Mouse (Mus musculus): Measurements from ENCODE around the gene Arhgap21. TPM values are rescaled to one million over a fixed set of nuclear protein-coding genes. Genes with fewer than 3 reads are reported as not detected.
A peak's percentile ranks its signal among the peaks of the same experiment; 100 is the strongest.

Arhgap21 gene
- polyA plus RNA-seq, 1 experiment from 2014 or later = 69.4 TPM

DNA sequence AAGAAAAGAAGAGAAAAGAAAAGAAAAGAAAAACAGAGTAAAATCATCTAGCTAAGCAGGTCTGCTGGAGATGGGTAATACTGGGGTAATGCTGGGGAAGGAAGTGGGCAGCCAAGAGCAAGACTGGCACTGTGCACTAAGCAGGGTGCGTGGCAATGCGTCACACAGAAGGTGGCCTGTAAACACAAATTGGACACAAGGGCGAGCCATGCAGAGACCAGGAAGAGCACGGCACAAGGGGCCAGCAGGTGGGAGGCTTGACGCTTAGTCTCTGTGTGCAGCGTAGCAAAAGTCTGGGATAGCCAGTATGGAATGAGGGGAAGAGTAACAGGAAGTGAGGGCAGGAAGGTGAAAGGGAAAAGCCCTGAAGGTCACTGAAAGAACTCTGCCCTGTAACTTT lies 6.9 kb downstream of the Arhgap21 start:
- 39% methylated on average over 6 of the region's 6 CpGs for WGBS
- Histone ChIP-seq H3K4me2 (replicated peaks; ENCODE audit: low read depth, low read length) (no peak overlapping the region; the same call in 1 of the 2 replicates), H3K36me3 (ENCODE audit: control insufficient read depth, insufficient read depth, low read length) (no peaks in the 10 kb centered on the region), H3K4me1 (replicated peaks; ENCODE audit: control insufficient read depth, insufficient read depth, low read length) (peaks cover 9% of the 10 kb centered on the region), H3K4me3 (ENCODE audit: low read depth, low read length) (no peak overlapping the region), H3K9ac (ENCODE audit: low read depth, low read length) (no peak overlapping the region), H3K27ac (ENCODE audit: low read depth, low read length) (no peak overlapping the region), H3K9me3 (ENCODE audit: control insufficient read depth, low read length) (no peaks in the 10 kb centered on the region), H3K27me3 (ENCODE audit: control insufficient read depth, insufficient read depth, low read length) (no peaks in the 10 kb centered on the region)
- ATAC-seq (ENCODE audit: low FRiP score) (no peak), DNase-seq (ENCODE audit: low spot score) (no peak)

DNA sequence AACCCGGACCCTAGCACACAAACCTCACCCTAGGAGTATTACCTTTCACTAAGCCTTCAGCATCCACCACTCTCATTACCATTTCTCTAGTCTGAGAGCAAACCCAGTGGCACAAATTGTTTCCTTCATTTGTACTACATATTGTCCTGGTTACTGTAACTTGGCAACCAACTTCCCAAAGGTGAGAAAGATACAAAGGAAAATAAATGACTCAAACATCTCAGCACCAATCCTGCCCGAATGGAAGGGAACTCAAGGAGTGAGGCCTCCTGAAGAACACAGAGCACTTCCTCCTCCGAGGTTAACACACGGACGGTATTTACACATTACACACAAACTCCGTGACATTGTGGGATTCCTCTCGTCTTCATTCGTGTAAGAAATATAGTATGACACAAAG lies 7.4 kb downstream of the Arhgap21 start:
- Histone ChIP-seq H3K36me3 (ENCODE audit: control insufficient read depth, insufficient read depth, low read length) (no peaks in the 10 kb centered on the region), H3K4me2 (replicated peaks; ENCODE audit: low read depth, low read length) (no peak overlapping the region), H3K9ac (ENCODE audit: low read depth, low read length) (no peak overlapping the region), H3K27ac (ENCODE audit: low read depth, low read length) (no peak overlapping the region), H3K4me3 (ENCODE audit: low read depth, low read length) (no peak overlapping the region), H3K4me1 (replicated peaks; ENCODE audit: control insufficient read depth, insufficient read depth, low read length) (peaks cover 9% of the 10 kb centered on the region), H3K27me3 (ENCODE audit: control insufficient read depth, insufficient read depth, low read length) (no peaks in the 10 kb centered on the region), H3K9me3 (ENCODE audit: control insufficient read depth, low read length) (no peaks in the 10 kb centered on the region)
- WGBS = 66% methylated on average over 8 of the region's 8 CpGs
- ATAC-seq (ENCODE audit: low FRiP score) (no peak), DNase-seq (ENCODE audit: low spot score) (no peak)

DNA sequence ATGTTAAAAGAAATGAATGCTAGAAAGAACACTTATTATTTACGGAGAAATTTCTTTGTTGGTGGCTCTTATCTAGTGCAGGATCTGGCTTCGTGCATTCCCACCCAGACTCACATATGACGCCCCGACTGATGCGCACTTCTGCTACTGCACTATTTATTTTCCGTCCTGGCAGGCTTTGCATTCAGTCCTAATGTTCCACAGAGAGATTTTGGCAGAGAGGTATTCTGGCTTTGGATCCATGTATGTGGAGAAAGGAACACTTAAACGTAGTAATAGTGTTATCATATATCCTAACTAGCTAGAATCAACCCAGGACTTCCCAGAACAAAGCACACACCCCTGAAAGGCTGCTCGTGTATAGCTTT lies 8.0 kb downstream of the Arhgap21 start:
- no peak for ATAC-seq (ENCODE audit: low FRiP score)
- WGBS = 86% methylated on average over 8 of the region's 8 CpGs
- Histone ChIP-seq H3K9ac (ENCODE audit: low read depth, low read length) (no peak overlapping the region), H3K27me3 (ENCODE audit: control insufficient read depth, insufficient read depth, low read length) (no peaks in the 10 kb centered on the region), H3K27ac (ENCODE audit: low read depth, low read length) (no peak overlapping the region), H3K4me3 (ENCODE audit: low read depth, low read length) (no peak overlapping the region), H3K36me3 (ENCODE audit: control insufficient read depth, insufficient read depth, low read length) (no peaks in the 10 kb centered on the region), H3K4me2 (replicated peaks; ENCODE audit: low read depth, low read length) (no peak overlapping the region), H3K9me3 (ENCODE audit: control insufficient read depth, low read length) (no peaks in the 10 kb centered on the region), H3K4me1 (replicated peaks; ENCODE audit: control insufficient read depth, insufficient read depth, low read length) (peaks cover 9% of the 10 kb centered on the region)
- DNase-seq (ENCODE audit: low spot score) = no peak

DNA sequence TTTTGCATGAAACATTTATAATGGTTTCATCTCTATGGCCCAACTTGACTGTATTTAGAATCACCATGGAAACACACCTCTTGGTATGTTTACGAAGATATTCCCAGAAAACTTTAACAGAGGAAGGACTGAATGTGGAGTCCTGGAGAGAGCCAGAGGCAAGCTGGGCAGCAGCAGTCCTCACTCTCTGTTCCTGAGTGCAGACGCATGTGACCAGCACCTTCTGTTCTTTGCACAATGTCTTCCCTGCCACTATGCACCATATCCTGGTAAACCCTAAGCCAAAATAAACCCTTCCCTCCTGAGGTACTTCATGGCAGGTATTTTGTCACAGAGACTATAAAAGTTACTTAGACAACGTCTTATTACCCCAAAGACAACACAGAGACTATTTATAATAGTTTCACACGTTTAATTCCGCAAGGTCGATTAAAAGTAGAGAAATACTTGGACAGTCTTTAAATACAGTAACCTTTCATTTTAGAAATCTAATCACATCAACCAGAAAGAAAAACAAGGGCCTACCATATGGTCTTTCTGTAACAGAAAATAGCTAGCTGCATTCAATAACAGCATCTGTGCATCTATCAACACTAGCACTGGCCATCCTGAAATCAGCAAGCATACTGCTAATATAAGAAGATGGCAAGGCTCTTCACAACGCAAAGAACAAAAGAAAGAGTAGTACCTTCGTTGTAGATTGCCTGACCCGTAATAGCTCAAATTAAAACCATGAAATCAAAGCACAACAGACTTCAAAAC lies 8.6 kb downstream of the Arhgap21 start:
- ATAC-seq (ENCODE audit: low FRiP score) = no peak
- Histone ChIP-seq H3K27me3 (ENCODE audit: control insufficient read depth, insufficient read depth, low read length) (no peaks in the 10 kb centered on the region), H3K4me1 (replicated peaks; ENCODE audit: control insufficient read depth, insufficient read depth, low read length) (peaks cover 9% of the 10 kb centered on the region), H3K4me2 (replicated peaks; ENCODE audit: low read depth, low read length) (no peak overlapping the region), H3K36me3 (ENCODE audit: control insufficient read depth, insufficient read depth, low read length) (no peaks in the 10 kb centered on the region), H3K9me3 (ENCODE audit: control insufficient read depth, low read length) (no peaks in the 10 kb centered on the region), H3K4me3 (ENCODE audit: low read depth, low read length) (no peak overlapping the region), H3K9ac (ENCODE audit: low read depth, low read length) (0 out of 2 replicates have a peak overlapping the region, but pooled peaks have one; percentile 23), H3K27ac (ENCODE audit: low read depth, low read length) (no peak overlapping the region)
- no peak for DNase-seq (ENCODE audit: low spot score)
- WGBS = 79% methylated on average over 9 of the region's 9 CpGs

DNA sequence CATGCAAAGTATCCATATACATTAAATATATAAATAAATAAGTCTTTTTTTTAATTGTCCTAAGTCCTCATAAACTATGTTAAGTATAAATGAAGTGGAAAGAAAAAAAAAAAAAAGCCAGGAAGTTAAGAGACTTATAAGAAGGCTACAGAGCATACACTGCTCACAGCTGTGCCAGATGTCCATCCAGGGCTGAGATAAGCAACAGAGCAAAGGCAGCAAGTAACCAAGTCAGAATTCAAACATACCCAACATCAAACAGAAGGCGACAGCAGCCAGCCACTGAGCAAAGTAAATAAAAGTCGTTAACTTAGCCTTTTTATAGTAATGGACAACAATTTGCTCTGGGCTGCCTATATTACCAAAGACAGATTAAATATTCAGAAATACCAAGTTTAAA lies 9.6 kb downstream of the Arhgap21 start:
- WGBS = 78% methylated on average over 2 of the region's 2 CpGs

DNA sequence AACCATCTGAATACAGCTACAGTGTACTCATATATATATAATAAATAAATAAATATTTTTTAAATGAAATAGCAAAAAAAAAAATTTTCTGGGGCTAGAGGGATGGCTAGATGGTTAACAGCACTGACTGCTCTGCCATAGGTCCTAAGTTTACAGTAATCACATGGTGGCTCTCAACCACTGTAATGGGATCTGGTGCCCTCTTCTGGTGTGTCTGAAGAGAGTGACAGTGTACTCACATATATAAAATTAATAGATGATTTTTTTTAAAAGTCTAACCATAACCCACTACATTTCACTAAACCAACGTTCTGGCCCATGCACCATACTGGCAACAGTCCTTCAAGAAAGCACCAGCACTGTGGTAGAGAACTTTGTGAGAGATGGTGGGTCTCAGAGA lies 10.7 kb downstream of the Arhgap21 start:
- WGBS = 96% methylated on average over 1 of the region's 1 CpGs
- Histone ChIP-seq H3K9me3 (ENCODE audit: control insufficient read depth, low read length) (no peaks in the 10 kb centered on the region), H3K9ac (ENCODE audit: low read depth, low read length) (no peak overlapping the region), H3K36me3 (ENCODE audit: control insufficient read depth, insufficient read depth, low read length) (no peaks in the 10 kb centered on the region), H3K27me3 (ENCODE audit: control insufficient read depth, insufficient read depth, low read length) (no peaks in the 10 kb centered on the region), H3K4me2 (replicated peaks; ENCODE audit: low read depth, low read length) (no peak overlapping the region), H3K27ac (ENCODE audit: low read depth, low read length) (no peak overlapping the region), H3K4me3 (ENCODE audit: low read depth, low read length) (no peak overlapping the region), H3K4me1 (replicated peaks; ENCODE audit: control insufficient read depth, insufficient read depth, low read length) (peaks cover 9% of the 10 kb centered on the region)
- DNase-seq (ENCODE audit: low spot score) (no peak), ATAC-seq (ENCODE audit: low FRiP score) (no peak)

More for the DNA sequence above, 9.6 kb downstream of the Arhgap21 start:
- Histone ChIP-seq H3K27me3 (ENCODE audit: control insufficient read depth, insufficient read depth, low read length) (no peaks in the 10 kb centered on the region), H3K4me3 (ENCODE audit: low read depth, low read length) (no peak overlapping the region), H3K36me3 (ENCODE audit: control insufficient read depth, insufficient read depth, low read length) (no peaks in the 10 kb centered on the region), H3K27ac (ENCODE audit: low read depth, low read length) (no peak overlapping the region), H3K4me1 (replicated peaks; ENCODE audit: control insufficient read depth, insufficient read depth, low read length) (peaks cover 9% of the 10 kb centered on the region), H3K9me3 (ENCODE audit: control insufficient read depth, low read length) (no peaks in the 10 kb centered on the region), H3K9ac (ENCODE audit: low read depth, low read length) (no peak overlapping the region), H3K4me2 (replicated peaks; ENCODE audit: low read depth, low read length) (no peak overlapping the region)
- ATAC-seq (ENCODE audit: low FRiP score) = no peak
- DNase-seq (ENCODE audit: low spot score) = no peak

DNA sequence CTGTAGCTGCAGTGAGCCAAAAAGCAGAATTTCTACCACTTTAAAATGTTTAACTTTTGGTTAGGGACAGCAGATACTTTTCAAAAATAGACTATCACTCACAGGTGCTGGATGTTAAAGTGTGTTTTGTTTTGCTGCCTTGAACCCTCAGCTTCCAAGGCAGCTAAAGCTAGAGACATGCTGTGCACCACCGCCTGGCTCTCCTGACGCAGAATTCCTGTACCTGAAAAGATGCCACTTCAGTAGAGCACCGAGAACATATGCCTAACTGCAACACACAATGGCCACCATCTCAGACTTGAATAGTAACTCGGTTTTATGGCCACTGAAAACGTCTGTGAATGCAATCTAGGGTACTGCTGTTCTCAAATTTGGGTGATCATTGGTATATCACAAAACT lies 12.0 kb downstream of the Arhgap21 start:
- Histone ChIP-seq H3K9me3 (ENCODE audit: control insufficient read depth, low read length) (no peaks in the 10 kb centered on the region), H3K4me3 (ENCODE audit: low read depth, low read length) (no peak overlapping the region)
- 85% methylated on average over 5 of the region's 5 CpGs for WGBS

DNA sequence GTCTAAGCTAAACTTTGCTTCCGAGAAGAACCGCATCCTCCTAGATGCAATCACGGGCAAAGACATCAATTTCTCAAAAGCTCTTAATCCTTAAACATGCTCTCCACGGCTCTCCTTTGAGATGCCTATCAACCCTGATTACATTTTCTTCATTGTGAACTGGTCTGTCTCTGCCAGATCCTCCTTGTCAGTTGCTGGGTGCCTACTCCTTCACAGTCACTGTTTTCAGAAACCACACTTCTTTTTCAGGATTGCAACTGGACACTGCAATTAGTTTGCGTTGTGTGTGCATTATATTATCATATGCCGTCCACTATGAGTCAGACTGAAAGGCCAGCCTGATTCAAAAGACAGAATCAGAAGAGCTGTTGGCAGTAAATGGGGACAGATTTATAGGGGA lies 12.7 kb downstream of the Arhgap21 start:
- Histone ChIP-seq H3K4me3 (ENCODE audit: low read depth, low read length) (no peak overlapping the region), H3K4me2 (replicated peaks; ENCODE audit: low read depth, low read length) (no peak overlapping the region), H3K9me3 (ENCODE audit: control insufficient read depth, low read length) (no peaks in the 10 kb centered on the region), H3K27ac (ENCODE audit: low read depth, low read length) (no peak overlapping the region), H3K9ac (ENCODE audit: low read depth, low read length) (no peak overlapping the region), H3K27me3 (ENCODE audit: control insufficient read depth, insufficient read depth, low read length) (no peaks in the 10 kb centered on the region), H3K4me1 (replicated peaks; ENCODE audit: control insufficient read depth, insufficient read depth, low read length) (no peaks in the 10 kb centered on the region), H3K36me3 (ENCODE audit: control insufficient read depth, insufficient read depth, low read length) (no peaks in the 10 kb centered on the region)
- 70% methylated on average over 6 of the region's 6 CpGs for WGBS
- ATAC-seq (ENCODE audit: low FRiP score) (no peak), DNase-seq (ENCODE audit: low spot score) (no peak)

More for the DNA sequence above, 12.0 kb downstream of the Arhgap21 start:
- Histone ChIP-seq H3K27ac (ENCODE audit: low read depth, low read length) (no peak overlapping the region), H3K36me3 (ENCODE audit: control insufficient read depth, insufficient read depth, low read length) (no peaks in the 10 kb centered on the region), H3K27me3 (ENCODE audit: control insufficient read depth, insufficient read depth, low read length) (no peaks in the 10 kb centered on the region), H3K9ac (ENCODE audit: low read depth, low read length) (no peak overlapping the region), H3K4me2 (replicated peaks; ENCODE audit: low read depth, low read length) (no peak overlapping the region), H3K4me1 (replicated peaks; ENCODE audit: control insufficient read depth, insufficient read depth, low read length) (peaks cover under 1% of the 10 kb centered on the region)
- ATAC-seq (ENCODE audit: low FRiP score) (no peak), DNase-seq (ENCODE audit: low spot score) (no peak)

DNA sequence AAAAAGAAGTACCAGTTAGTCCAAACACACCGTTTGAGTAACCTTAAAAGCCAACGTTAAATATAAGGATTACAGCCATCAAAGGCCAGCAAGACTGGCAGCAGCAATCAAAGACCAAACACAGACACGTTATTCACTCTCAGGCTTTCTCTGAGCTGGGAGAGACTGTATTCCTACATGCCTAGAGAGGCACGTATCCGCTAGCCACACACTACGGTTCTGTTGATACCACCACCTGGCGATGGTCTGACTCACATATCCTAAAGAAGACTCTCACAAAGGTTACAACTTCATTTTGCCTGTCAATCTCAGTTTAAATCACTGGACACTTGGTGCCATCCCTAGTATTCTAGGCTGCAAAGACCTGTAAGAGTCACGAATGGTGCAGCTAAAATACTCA lies 13.3 kb downstream of the Arhgap21 start:
- Histone ChIP-seq H3K27me3 (ENCODE audit: control insufficient read depth, insufficient read depth, low read length) (no peaks in the 10 kb centered on the region), H3K9ac (ENCODE audit: low read depth, low read length) (no peak overlapping the region), H3K4me3 (ENCODE audit: low read depth, low read length) (no peak overlapping the region), H3K4me1 (replicated peaks; ENCODE audit: control insufficient read depth, insufficient read depth, low read length) (no peaks in the 10 kb centered on the region), H3K27ac (ENCODE audit: low read depth, low read length) (no peak overlapping the region), H3K9me3 (ENCODE audit: control insufficient read depth, low read length) (no peaks in the 10 kb centered on the region), H3K4me2 (replicated peaks; ENCODE audit: low read depth, low read length) (no peak overlapping the region), H3K36me3 (ENCODE audit: control insufficient read depth, insufficient read depth, low read length) (no peaks in the 10 kb centered on the region)
- DNase-seq (ENCODE audit: low spot score) (no peak), ATAC-seq (ENCODE audit: low FRiP score) (no peak)
- 85% methylated on average over 8 of the region's 8 CpGs for WGBS
